Mouse (Mus musculus) stomach, postnatal 0 days (tissue): ENCODE measurements around the gene Cep70. TPM values are rescaled to one million over a fixed set of nuclear protein-coding genes. Genes with fewer than 3 reads are reported as not detected.

Experiments used
- ATAC-seq: fragments of 200-750 bp; cut with Nextera tagmentation; 2 replicates; pipeline ENCODE4 v1.8.0; 2017; ENCODE audit not compliant: low FRiP score, low TSS enrichment
- DNase-seq: peaks from one replicate; pipeline ENCODE4 v3.0.0-alpha.2; 2016; ENCODE audit warnings: low spot score
- H3K27ac ChIP-seq: fragments of 300-500 bp; sonication (generic); replicated peaks from 2 replicates; pipeline ENCODE4 v1.5.1; 2014; ENCODE audit warnings: mild to moderate bottlenecking, control low read depth
- H3K27me3 ChIP-seq: fragments of 300-500 bp; sonication (generic); 2 replicates; pipeline ENCODE4 v1.6.1; 2014; ENCODE audit warnings: low read length; ENCODE audit not compliant: control insufficient read depth, insufficient read depth
- H3K36me3 ChIP-seq: fragments of 300-500 bp; sonication (generic); 2 replicates; pipeline ENCODE4 v1.6.1; 2014; ENCODE audit warnings: low read length, mixed read lengths; ENCODE audit not compliant: control insufficient read depth, insufficient read depth
- H3K4me1 ChIP-seq: fragments of 300-500 bp; sonication (generic); replicated peaks from 2 replicates; pipeline ENCODE4 v1.6.1; 2014; ENCODE audit warnings: antibody characterized with exemption; ENCODE audit not compliant: control insufficient read depth, insufficient read depth
- H3K4me2 ChIP-seq: fragments of 300-500 bp; sonication (generic); replicated peaks from 2 replicates; pipeline ENCODE4 v1.6.1; 2014; ENCODE audit warnings: low read depth, mild to moderate bottlenecking, control low read depth, moderate library complexity
- H3K4me3 ChIP-seq: fragments of 300-500 bp; sonication (generic); 2 replicates; pipeline ENCODE4 v1.5.1; 2014; ENCODE audit warnings: low read depth, low read length, control low read depth
- H3K9ac ChIP-seq: fragments of 300-500 bp; sonication (generic); 2 replicates; pipeline ENCODE4 v1.6.1; 2014; ENCODE audit warnings: mild to moderate bottlenecking, low read length, control low read depth, mixed read lengths
- H3K9me3 ChIP-seq: fragments of 300-500 bp; sonication (generic); 2 replicates; pipeline ENCODE4 v1.6.1; 2016; ENCODE audit warnings: low read length; ENCODE audit not compliant: control insufficient read depth
- CTCF ChIP-seq: IDR thresholded peaks from 2 replicates; pipeline ENCODE4 v1.5.1; 2016; ENCODE audit warnings: antibody characterized with exemption, low read depth, mild to moderate bottlenecking, moderate library complexity
- EP300 ChIP-seq: optimal IDR thresholded peaks from 2 replicates; pipeline ENCODE3; 2016; ENCODE audit warnings: antibody characterized with exemption
- WGBS: fragments of 180-500 bp; shearing (Covaris S2); extraction: QIAGEN DNeasy Blood & Tissue Kit; methylation state at CpG from one replicate; pipeline ENCODE4 v1.1.7; 2014; 5-methylcytosine and 5-hydroxymethylcytosine counted together
- polyA plus RNA-seq: library from polyadenylated mRNA; unstranded; fragments of >200 nt; fragmentation: Nextera tagmentation; extraction: Ambion mirVana; gene quantifications from 2 replicates; pipeline ENCODE4 v1.2.1, GENCODE M21; 2015

The Cep70 gene
- polyA plus RNA-seq, 1 experiment from 2014 or later = 13.3 TPM

- DNase-seq = no peak
- Histone ChIP-seq H3K9ac (no peak overlapping the region), H3K36me3 (no peaks in the 10 kb centered on the region), H3K27ac (no peak overlapping the region), H3K4me2 (no peak overlapping the region), H3K4me3 (no peak overlapping the region), H3K9me3 (no peaks in the 10 kb centered on the region), H3K4me1 (no peaks in the 10 kb centered on the region), H3K27me3 (no peaks in the 10 kb centered on the region)
- ATAC-seq = no peak
- WGBS = 79% methylated on average over 14 of the region's 14 CpGs
- TF ChIP-seq CTCF (no peak), EP300 (no peak)
Observed at GRCm38 (mm10) chr9:99229450-99229849, 13.7 kb upstream of the Cep70 start.

- no peaks in the 10 kb centered on the region for H3K36me3 ChIP-seq
- TF ChIP-seq EP300 (no peak), CTCF (no peak)
- no peak for ATAC-seq
- H3K27ac ChIP-seq = no peak within 1 kb of the TSS
- H3K9me3 ChIP-seq = no peaks in the 10 kb centered on the region
- H3K4me1 ChIP-seq = no peaks in the 10 kb centered on the region
- H3K4me3 ChIP-seq = no peak within 1 kb of the TSS
- WGBS = 86% methylated on average over 14 of the region's 14 CpGs
- no peak within 1 kb of the TSS for H3K9ac ChIP-seq
- H3K4me2 ChIP-seq = no peak within 1 kb of the TSS
- no peaks in the 10 kb centered on the region for H3K27me3 ChIP-seq
- DNase-seq = no peak
Observed at GRCm38 (mm10) chr9:99237139-99237538, 6.0 kb upstream of the Cep70 start, which contains the start of gene Faiml. Gene Faiml (minus strand): TSS chr9:99237239.

- Histone ChIP-seq H3K27ac (no peak overlapping the region), H3K4me3 (no peak overlapping the region), H3K27me3 (no peaks in the 10 kb centered on the region), H3K4me2 (no peak overlapping the region), H3K9ac (no peak overlapping the region), H3K36me3 (no peaks in the 10 kb centered on the region), H3K4me1 (0 out of 2 replicates have a peak, but pooled peaks cover 3% of the 10 kb centered on the region), H3K9me3 (no peaks in the 10 kb centered on the region)
- TF ChIP-seq CTCF = no peak
- TF ChIP-seq EP300 = no peak
- no peak for ATAC-seq
- WGBS = 71% methylated on average over 10 of the region's 10 CpGs
- DNase-seq = no peak
Observed at GRCm38 (mm10) chr9:99238276-99238675, 4.9 kb upstream of the Cep70 start.

GRCm38 (mm10) chr9:99239256-99239655 is 3.9 kb upstream of the Cep70 start:
- no peak overlapping the region for H3K4me3 ChIP-seq
- WGBS = 68% methylated on average over 1 of the region's 1 CpGs
- 0 out of 2 replicates have a peak overlapping the region, but pooled peaks have one; percentile 49 for H3K27ac ChIP-seq
- H3K36me3 ChIP-seq = no peaks in the 10 kb centered on the region
- no peak overlapping the region for H3K4me2 ChIP-seq
- ATAC-seq (no peak), DNase-seq (no peak)
- no peaks in the 10 kb centered on the region for H3K9me3 ChIP-seq
- TF ChIP-seq CTCF = no peak
- no peaks in the 10 kb centered on the region for H3K27me3 ChIP-seq
- no peak overlapping the region for H3K9ac ChIP-seq
- H3K4me1 ChIP-seq = 0 out of 2 replicates have a peak, but pooled peaks cover 3% of the 10 kb centered on the region

GRCm38 (mm10) chr9:99240571-99240970 is 2.6 kb upstream of the Cep70 start:
- H3K4me1 ChIP-seq = 0 out of 2 replicates have a peak, but pooled peaks cover 3% of the 10 kb centered on the region
- no peaks in the 10 kb centered on the region for H3K9me3 ChIP-seq
- DNase-seq = no peak
- WGBS = 56% methylated on average over 5 of the region's 5 CpGs
- no peaks in the 10 kb centered on the region for H3K27me3 ChIP-seq
- TF ChIP-seq EP300 = no peak
- TF ChIP-seq CTCF = no peak
- H3K4me2 ChIP-seq = no peak overlapping the region
- ATAC-seq = no peak
- H3K4me3 ChIP-seq = no peak overlapping the region
- H3K27ac ChIP-seq = no peak overlapping the region
- no peaks in the 10 kb centered on the region for H3K36me3 ChIP-seq
- no peak overlapping the region for H3K9ac ChIP-seq

GRCm38 (mm10) chr9:99242035-99242434 is 1.1 kb upstream of the Cep70 start:
- Histone ChIP-seq H3K27ac (no peak overlapping the region), H3K36me3 (no peaks in the 10 kb centered on the region), H3K27me3 (no peaks in the 10 kb centered on the region), H3K9ac (no peak overlapping the region), H3K4me1 (0 out of 2 replicates have a peak, but pooled peaks cover 3% of the 10 kb centered on the region), H3K9me3 (no peaks in the 10 kb centered on the region), H3K4me3 (no peak overlapping the region), H3K4me2 (peak overlapping the region; percentile 58)
- TF ChIP-seq EP300 = no peak
- TF ChIP-seq CTCF = peak; percentile 97
- WGBS = under 1% methylated on average over 7 of the region's 7 CpGs
- no peak for ATAC-seq
- peak; percentile 46 for DNase-seq
